Mouse (Mus musculus) heart, postnatal 0 days (tissue): ENCODE data around the gene Tcstv1.
"Not testable (repeated sequence)": the region's sequence is repeated elsewhere in the genome, so short reads cannot be mapped to it uniquely, and the experiment has no call there.

ENCODE experiments used
- CTCF ChIP-seq: IDR thresholded peaks from 2 replicates; pipeline ENCODE4 v1.5.1; 2016; ENCODE audit warnings: antibody characterized with exemption, control low read depth, low read depth
- EP300 ChIP-seq: IDR thresholded peaks from 2 replicates; pipeline ENCODE4 v1.6.1; 2016; ENCODE audit warnings: antibody characterized with exemption, low read depth

DNA sequence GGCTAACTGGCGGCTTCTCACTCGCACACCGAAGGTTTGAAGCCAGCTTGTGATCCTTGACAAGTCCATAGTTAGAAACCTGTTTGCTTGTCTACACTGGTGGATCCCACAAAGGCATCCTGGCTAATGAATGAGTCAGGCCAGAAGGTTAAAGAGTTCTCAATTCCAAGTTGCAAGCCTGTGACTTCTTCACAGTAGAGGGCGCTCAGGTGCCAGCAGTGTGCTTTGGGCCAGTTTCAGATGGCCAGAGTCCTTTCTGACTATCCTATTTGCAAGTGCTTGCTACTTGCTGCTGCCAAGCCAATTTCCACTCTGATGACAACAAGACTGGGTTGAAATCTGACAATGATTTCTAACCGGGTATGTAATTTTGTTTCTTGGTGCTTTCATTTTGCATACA lies 4.0 kb upstream of the Tcstv1 start:
- not testable (repeated sequence) for TF ChIP-seq CTCF, EP300
